Mouse (Mus musculus) hindbrain, embryonic 11.5 days (tissue): ENCODE measurements around the gene D130043K22Rik. TPM values are rescaled to one million over a fixed set of nuclear protein-coding genes. Genes with fewer than 3 reads are reported as not detected.

ENCODE experiments used
- ATAC-seq: fragments of 200-750 bp; cut with Nextera tagmentation; 2 replicates; pipeline ENCODE4 v1.8.0; 2017; ENCODE audit warnings: mild to moderate bottlenecking, moderate TSS enrichment, moderate library complexity; ENCODE audit not compliant: low FRiP score
- DNase-seq: peaks from one replicate; pipeline ENCODE4 v3.0.0-alpha.2; 2015; ENCODE audit warnings: low spot score
- H3K27ac ChIP-seq: fragments of 300-500 bp; sonication (generic); 2 replicates; pipeline ENCODE4 v1.5.1; 2014; ENCODE audit warnings: mild to moderate bottlenecking, low read depth, low read length
- H3K27me3 ChIP-seq: fragments of 300-500 bp; sonication (generic); 2 replicates; pipeline ENCODE4 v1.6.1; 2014; ENCODE audit warnings: mild to moderate bottlenecking, low read length, moderate library complexity, mixed read lengths; ENCODE audit not compliant: control insufficient read depth, insufficient read depth
- H3K36me3 ChIP-seq: fragments of 300-500 bp; sonication (generic); 2 replicates; pipeline ENCODE4 v1.6.1; 2014; ENCODE audit warnings: mild to moderate bottlenecking, low read length, moderate library complexity, mixed read lengths; ENCODE audit not compliant: control insufficient read depth, insufficient read depth
- H3K4me1 ChIP-seq: fragments of 300-500 bp; sonication (generic); replicated peaks from 2 replicates; pipeline ENCODE4 v1.6.1; 2014; ENCODE audit warnings: low read length, mixed read lengths; ENCODE audit not compliant: control insufficient read depth, insufficient read depth
- H3K4me2 ChIP-seq: fragments of 300-500 bp; sonication (generic); replicated peaks from 2 replicates; pipeline ENCODE4 v1.6.1; 2014; ENCODE audit warnings: mild to moderate bottlenecking, low read depth, low read length
- H3K4me3 ChIP-seq: fragments of 300-500 bp; sonication (generic); 2 replicates; pipeline ENCODE4 v1.5.1; 2014; ENCODE audit warnings: low read depth, low read length
- H3K9ac ChIP-seq: fragments of 300-500 bp; sonication (generic); 2 replicates; pipeline ENCODE4 v1.6.1; 2014; ENCODE audit warnings: low read depth, low read length
- H3K9me3 ChIP-seq: fragments of 300-500 bp; sonication (generic); 2 replicates; pipeline ENCODE4 v1.6.1; 2016; ENCODE audit warnings: low read length; ENCODE audit not compliant: control insufficient read depth
- WGBS: fragments of 180-500 bp; shearing (Covaris S2); extraction: QIAGEN DNeasy Blood & Tissue Kit; methylation state at CpG from one replicate; pipeline ENCODE4 v1.1.7; 2014; 5-methylcytosine and 5-hydroxymethylcytosine counted together
- polyA plus RNA-seq: library from polyadenylated mRNA; unstranded; fragments of >200 nt; fragmentation: Nextera tagmentation; extraction: Ambion mirVana; gene quantifications from 2 replicates; pipeline ENCODE4 v1.2.1, GENCODE M21; 2014

D130043K22Rik gene
- 0.94 and 1.4 TPM in 2 replicates for polyA plus RNA-seq

DNA sequence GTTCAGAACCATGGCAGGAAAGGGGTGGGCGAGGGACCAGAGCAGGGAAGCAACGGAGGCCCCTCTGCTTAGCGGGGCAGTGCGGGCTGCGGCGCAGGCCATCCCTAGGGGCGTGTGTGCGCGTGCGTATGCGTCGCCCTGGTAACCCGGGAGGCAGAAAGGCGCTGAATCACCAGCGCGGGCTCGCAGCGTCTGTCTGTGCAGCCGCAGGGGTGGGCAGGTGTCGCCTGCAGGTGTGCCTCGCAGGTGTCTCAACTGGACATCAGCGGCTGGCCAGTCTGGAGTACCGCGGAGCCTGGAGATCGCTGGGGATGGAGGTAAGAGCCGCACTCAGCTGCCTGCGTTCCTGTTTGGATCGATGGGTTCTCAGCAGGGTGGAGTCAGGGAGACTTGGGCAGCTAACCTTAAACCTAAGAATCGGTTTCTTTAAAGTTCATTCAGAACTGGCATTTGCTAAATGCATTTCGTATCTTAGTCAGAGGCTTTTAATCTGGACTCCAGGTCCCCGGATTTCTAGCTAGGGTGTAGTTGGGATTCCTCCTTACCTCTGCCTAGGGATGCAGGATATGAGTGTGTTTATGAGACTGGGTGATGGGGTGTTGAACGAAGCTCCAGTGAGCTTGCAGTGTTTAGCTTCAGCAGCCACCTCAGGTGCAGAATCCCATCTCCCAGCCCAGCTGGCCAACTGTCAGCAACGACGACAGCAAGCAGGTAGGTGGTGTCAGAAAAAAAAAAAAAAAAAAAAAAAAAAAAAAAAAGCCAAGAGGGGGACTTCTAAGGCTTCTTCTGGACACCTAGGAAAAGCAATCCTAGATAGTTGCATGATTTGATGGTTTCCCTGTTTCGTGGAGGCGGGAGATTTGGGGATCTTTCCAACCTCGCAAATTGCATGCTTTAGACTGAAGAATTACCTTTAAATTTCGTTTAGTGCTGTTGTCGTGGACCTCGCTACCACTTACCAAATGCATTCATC is at the start of gene D130043K22Rik:
TSS of gene D130043K22Rik (plus strand) at position 153 of the 973 bp plus-strand sequence.
- WGBS = 12% methylated on average over 39 of the region's 40 CpGs
- Histone ChIP-seq H3K27ac (no peak within 1 kb of the TSS), H3K9ac (peak within 1 kb of the TSS; percentile 46; the same call in 1 of the 2 replicates), H3K27me3 (no peaks in the 10 kb centered on the region), H3K4me3 (peak within 1 kb of the TSS; percentile 40), H3K36me3 (peaks cover 2% of the 10 kb centered on the region; the same call in 1 of the 2 replicates), H3K4me1 (no peaks in the 10 kb centered on the region), H3K9me3 (no peaks in the 10 kb centered on the region), H3K4me2 (peak within 1 kb of the TSS; percentile 69)
- DNase-seq = peak; percentile 81
- peak; percentile 96 for ATAC-seq

DNA sequence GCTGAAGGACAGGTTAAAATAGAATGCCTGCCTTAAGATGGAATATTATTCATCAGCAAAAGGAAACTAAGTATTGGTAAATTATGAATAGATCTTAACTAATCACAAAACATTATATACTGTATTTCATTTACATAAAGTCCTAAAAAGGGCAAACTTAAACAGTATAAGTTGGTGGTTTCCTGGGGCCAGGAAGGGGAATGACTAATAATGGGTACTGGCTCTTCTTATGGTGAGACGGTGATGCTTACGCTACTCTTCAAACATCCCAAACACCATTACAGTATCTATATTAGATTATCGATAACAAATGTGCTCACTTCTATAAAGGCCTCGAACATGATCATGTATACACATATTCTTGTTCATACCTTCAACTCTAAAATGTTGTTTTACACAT is 46.2 kb upstream of the D130043K22Rik start:
- no peaks in the 10 kb centered on the region for H3K36me3 ChIP-seq
- no peak overlapping the region for H3K27ac ChIP-seq
- no peak overlapping the region for H3K4me2 ChIP-seq
- H3K9ac ChIP-seq = no peak overlapping the region
- H3K4me1 ChIP-seq = no peaks in the 10 kb centered on the region
- DNase-seq = no peak
- no peaks in the 10 kb centered on the region for H3K9me3 ChIP-seq
- no peaks in the 10 kb centered on the region for H3K27me3 ChIP-seq
- 96% methylated on average over 4 of the region's 4 CpGs for WGBS
- H3K4me3 ChIP-seq = no peak overlapping the region
- ATAC-seq = no peak

DNA sequence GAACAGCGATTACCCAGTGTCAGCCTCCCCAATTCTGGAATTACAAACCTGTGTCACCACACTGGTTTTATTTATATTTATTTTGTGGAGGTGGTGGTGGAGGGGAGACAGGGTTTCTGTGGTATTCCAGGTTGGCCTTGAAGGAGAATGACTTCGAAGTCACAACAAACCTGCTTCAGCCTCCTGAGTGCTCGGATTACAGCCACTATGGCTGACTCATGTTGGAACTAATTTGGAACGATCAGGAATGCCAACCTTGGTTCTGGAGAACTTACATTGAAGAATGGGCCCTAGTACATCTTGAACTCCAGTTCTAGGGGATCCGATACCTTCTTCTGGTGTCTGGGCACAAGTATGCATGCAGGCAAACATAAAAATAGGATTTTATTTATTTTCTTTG is 45.6 kb upstream of the D130043K22Rik start:
- Histone ChIP-seq H3K27me3 (no peaks in the 10 kb centered on the region), H3K9ac (no peak overlapping the region; the same call in 1 of the 2 replicates), H3K27ac (no peak overlapping the region), H3K4me3 (peak overlapping the region; percentile 99), H3K9me3 (no peaks in the 10 kb centered on the region), H3K4me1 (0 out of 2 replicates have a peak, but pooled peaks cover 2% of the 10 kb centered on the region), H3K4me2 (peak overlapping the region; percentile 79), H3K36me3 (no peaks in the 10 kb centered on the region)
- ATAC-seq = no peak
- no peak for DNase-seq
- 77% methylated on average over 5 of the region's 5 CpGs for WGBS

DNA sequence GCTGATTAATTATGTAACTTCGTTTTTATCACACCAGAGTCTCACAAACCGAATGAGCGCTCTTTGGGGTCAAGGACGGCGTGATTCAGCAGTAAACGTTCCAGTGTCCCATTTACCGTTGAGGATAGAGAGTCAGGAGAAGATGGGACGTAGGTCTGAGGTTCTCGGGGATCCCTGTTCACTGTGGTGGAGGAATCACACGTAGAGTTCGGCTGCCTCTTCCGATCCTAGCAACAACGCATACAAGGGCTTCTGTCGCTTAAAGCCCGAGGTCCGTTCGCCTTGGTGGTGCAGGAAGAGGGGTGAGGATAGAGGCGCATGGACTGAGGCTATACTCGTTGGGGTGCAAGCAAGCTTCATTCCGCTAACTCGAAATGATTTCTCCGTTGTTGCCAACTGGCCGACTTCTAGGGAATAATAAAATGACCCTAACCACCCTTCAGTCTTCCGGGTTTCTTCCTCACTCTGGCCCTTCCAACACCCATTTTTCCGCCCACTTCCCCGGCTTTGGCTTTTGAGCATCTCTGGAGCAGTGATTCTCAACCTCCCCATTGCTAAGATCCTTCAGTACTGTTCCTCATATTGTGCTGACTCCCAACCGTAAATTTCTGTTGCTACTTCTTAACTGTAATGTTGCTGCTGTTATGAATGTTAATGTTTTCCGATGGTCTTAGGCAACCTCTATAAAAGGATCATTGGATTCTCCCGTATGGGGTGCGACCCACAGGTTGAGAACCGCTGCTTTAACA is 44.8 kb upstream of the D130043K22Rik start:
- Histone ChIP-seq H3K36me3 (no peaks in the 10 kb centered on the region), H3K9me3 (no peaks in the 10 kb centered on the region), H3K27ac (peak overlapping the region; percentile 65; the same call in 1 of the 2 replicates), H3K4me3 (peak overlapping the region; percentile 99), H3K27me3 (no peaks in the 10 kb centered on the region), H3K4me2 (peak overlapping the region; percentile 79), H3K9ac (peak overlapping the region; percentile 67), H3K4me1 (0 out of 2 replicates have a peak, but pooled peaks cover 2% of the 10 kb centered on the region)
- ATAC-seq (peak; percentile 45), DNase-seq (peak; percentile 62)
- WGBS = 1% methylated on average over 31 of the region's 31 CpGs

DNA sequence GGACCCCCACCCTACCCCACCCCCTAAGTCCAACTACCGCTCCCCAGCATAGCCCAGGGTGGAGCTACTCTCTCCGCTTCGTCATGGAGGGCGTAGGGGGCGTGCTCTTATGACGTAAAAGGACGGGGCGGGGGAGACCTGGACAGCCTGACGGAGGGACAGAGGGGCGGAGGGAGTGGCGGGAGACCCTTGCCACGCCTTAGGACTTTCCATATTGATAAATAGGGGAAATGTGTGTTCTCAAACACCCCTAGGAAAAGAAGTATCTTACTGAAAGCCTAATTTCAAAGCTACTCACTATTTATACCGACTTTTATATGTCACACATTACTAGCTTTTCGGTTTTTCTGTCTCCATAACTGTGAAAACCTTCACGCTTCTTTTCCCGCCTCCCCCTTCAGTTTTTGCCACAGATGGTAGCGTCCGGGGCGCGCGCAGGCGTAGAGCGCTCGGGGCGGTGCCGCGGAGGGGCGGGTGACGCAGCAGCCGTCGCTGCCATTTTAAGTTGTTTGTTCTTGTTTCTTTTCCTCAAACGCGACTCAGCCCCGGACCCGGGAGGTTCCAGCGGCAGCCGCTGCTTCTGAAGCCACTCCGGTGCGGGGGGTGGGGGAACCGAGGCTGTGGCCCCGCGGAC is 44.1 kb upstream of the D130043K22Rik start:
- Histone ChIP-seq H3K36me3 (no peaks in the 10 kb centered on the region), H3K9me3 (no peaks in the 10 kb centered on the region), H3K4me1 (0 out of 2 replicates have a peak, but pooled peaks cover 2% of the 10 kb centered on the region), H3K27ac (peak overlapping the region; percentile 98), H3K4me3 (peak overlapping the region; percentile 99), H3K9ac (peak overlapping the region; percentile 96), H3K27me3 (no peaks in the 10 kb centered on the region), H3K4me2 (peak overlapping the region; percentile 79)
- DNase-seq (peak; percentile 98), ATAC-seq (peak; percentile 97)
- WGBS = under 1% methylated on average over 42 of the region's 42 CpGs

DNA sequence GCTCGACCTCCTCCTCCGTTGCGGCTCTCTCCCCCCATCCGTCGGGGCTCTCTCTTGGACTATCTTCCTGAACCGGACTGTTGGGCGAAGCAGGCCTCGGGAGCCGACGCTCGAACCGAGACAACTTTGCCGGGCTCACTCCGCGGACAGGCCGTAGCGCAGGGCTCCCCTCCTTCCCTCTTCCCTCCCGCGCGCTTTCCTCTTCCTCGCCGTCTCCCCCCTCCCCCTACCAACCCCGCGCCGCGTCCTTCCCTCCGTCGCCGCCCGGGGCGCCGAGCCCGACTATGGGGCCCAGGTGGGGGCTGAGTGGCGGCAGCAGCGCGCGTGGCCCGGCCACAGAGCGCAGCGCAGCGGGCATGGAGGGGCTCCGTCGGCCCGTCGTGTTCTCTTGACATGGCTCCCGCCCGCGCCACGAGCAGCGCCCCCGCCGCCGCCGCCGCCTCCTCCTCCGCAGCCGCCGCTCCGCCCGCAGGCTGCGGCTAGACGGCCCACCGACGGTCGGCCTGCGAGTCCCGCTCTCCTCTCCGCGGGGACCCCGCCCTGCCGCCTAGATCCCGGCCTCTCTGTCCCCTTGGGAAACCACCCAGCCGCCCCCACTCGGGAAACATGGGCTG is 43.5 kb upstream of the D130043K22Rik start, which contains the start of gene BC005537:
TSS of gene BC005537 (plus strand) at position 350 of the 614 bp plus-strand sequence.
- DNase-seq = peak; percentile 78
- 2% methylated on average over 45 of the region's 74 CpGs for WGBS
- no peaks in the 10 kb centered on the region for H3K9me3 ChIP-seq
- ATAC-seq = peak; percentile 61
- H3K27ac ChIP-seq = peak within 1 kb of the TSS; percentile 98
- H3K4me3 ChIP-seq = peak within 1 kb of the TSS; percentile 99
- no peaks in the 10 kb centered on the region for H3K36me3 ChIP-seq
- H3K4me2 ChIP-seq = peak within 1 kb of the TSS; percentile 79
- 0 out of 2 replicates have a peak, but pooled peaks cover 2% of the 10 kb centered on the region for H3K4me1 ChIP-seq
- H3K27me3 ChIP-seq = no peaks in the 10 kb centered on the region
- peak within 1 kb of the TSS; percentile 96 for H3K9ac ChIP-seq

DNA sequence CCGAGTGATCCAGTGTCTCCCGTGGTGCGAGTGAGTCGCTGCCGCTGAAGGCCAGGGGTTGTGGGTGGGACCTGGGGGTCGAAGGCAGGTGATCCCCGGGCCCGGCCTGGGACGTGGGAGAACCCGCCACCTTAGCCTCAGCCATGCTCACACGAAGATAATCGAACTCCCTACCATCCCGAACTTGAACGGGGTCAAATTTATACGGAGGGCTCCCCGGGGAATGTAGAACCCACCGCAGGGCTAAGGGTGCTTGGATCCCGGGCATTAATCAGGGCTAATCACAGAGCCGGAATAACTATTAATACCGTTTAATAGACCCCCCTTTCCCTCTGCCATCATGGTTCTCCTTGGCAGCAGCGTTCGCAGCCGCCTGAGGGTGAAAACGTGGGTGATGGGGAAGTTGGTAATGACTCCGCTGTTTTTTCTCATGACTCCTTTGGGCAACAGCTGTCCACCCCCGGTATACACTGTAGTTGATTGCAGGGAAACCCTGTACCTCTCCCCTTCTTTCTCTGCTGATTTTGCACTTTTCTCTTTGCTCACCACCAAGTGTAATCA is 42.7 kb upstream of the D130043K22Rik start:
- peak overlapping the region; percentile 79 for H3K4me2 ChIP-seq
- H3K36me3 ChIP-seq = 0 out of 2 replicates have a peak, but pooled peaks cover 1% of the 10 kb centered on the region
- 0 out of 2 replicates have a peak, but pooled peaks cover 2% of the 10 kb centered on the region for H3K4me1 ChIP-seq
- DNase-seq (peak; percentile 54), ATAC-seq (no peak)
- H3K9ac ChIP-seq = peak overlapping the region; percentile 96
- H3K9me3 ChIP-seq = no peaks in the 10 kb centered on the region
- H3K4me3 ChIP-seq = peak overlapping the region; percentile 99
- H3K27me3 ChIP-seq = no peaks in the 10 kb centered on the region
- WGBS = under 1% methylated on average over 26 of the region's 26 CpGs
- no peak overlapping the region for H3K27ac ChIP-seq
